Mouse (Mus musculus): ENCODE measurements around the gene Suox.
"Not testable (repeated sequence)": the region's sequence is repeated elsewhere in the genome, so short reads cannot be mapped to it uniquely, and the experiment has no call there.

The Suox gene

DNA sequence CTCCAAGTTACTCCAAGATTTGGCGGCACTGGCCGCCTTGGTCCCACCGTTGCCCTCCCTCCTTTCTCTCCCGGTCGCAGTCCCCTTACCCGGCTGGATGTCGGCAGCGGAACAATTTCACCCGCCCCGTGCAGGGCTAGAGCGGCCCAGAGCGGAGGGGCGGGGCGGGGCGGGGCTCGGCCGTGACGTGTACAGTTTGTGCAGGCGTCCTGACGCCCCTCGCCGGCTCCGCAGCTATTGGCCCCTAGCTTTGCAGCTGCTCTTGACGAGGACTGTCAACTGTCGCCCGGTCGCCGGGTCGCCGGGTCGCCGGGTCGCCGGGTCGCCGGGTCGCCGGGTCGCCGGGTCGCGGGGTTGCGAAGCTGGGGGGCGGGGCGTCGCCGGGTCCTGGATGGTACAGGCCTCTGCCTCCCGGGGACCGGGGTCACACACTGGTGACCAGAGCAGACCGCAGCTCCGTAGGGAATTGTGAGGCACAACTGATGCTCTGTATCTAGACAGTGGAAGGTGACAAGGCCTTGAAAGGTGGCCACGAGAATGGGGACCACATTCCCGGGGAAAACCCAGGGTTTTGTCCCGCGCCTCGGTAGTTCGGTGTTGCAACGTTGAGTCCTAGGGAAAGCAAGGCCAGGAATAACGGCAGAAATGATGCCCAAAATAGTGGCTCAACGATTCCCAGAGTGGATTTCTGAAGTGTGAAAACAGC, at the start of gene Suox:
Suox (minus strand) TSS at position 311 of the 706 bp plus-strand sequence.
- peak; percentile 86 for DNase-seq

DNA sequence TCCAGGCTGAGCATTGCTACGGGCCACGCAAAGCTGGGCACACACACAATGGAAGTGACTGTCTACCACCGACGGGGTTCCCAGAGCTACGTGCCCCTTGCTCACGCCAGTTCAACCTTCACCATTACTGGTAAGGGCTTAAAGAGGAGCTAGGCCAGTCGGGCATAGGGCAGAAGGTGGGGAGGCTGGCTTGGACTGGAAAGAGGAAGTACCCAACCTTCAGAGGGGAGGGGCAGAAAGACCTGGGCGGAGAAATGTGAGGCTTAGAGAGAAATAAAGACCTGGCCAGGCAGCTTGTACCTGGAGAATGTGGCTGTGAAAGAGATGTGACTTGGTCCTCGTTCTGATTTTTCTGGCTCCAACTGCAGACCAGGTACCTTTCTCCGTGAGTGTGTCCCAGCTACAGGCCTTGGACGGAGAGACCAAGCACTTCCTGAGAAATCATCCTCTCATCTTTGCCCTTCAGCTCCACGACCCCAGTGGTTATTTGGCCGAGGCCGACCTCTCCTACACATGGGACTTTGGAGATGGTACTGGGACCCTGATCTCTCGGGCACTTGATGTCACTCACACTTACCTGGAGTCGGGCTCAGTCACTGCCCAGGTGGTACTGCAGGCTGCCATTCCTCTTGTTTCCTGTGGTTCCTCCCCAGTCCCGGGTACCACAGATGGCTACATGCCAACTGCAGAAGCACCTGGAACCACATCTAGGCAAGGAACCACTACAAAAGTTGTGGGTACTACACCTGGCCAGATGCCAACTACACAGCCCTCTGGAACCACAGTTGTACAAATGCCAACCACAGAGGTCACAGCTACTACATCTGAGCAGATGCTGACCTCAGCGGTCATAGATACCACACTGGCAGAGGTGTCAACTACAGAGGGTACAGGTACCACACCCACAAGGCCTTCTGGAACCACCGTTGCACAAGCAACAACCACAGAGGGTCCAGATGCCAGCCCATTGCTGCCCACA, 42.0 kb upstream of the Suox start:
- peak; percentile 27 for DNase-seq

DNA sequence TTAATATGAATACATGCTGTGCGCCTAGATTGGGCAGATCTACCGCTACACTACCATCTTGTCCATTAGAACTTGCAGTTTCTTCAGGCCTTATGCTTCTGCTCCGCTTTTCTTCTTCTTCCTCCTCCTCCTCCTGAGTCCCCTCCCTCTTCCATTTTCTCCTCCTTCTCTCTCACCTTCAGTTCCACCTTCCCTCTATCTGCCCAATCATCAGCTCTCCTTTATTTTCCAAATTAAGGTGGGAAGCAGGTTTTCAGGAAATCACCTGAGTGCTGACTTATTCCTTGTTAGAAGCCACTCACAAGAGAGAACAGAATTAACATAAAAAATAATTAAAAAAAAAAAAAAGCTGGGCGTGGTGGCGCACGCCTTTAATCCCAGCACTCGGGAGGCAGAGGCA, 37.4 kb upstream of the Suox start:
- DNase-seq, result not testable (repeated sequence)

DNA sequence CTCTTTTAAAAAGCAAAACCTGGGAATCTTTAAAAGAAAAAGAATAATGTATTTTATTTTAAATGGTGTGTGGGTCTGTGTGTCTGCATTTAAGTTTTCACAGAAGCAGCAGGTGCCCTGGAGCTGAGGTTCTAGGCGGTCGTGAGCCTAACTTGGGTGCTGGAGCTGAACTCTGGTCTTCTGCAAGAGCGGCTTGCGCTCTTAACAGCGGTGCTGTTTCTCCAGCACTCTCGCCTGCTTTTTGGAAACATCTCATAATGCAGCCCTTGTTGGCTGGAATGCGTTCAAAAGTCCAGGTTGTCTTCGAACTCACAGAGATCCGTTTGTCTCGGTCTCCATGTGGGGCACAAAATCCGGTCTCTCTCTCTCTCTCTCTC, 31.4 kb upstream of the Suox start:
- peak; percentile 27 for DNase-seq

DNA sequence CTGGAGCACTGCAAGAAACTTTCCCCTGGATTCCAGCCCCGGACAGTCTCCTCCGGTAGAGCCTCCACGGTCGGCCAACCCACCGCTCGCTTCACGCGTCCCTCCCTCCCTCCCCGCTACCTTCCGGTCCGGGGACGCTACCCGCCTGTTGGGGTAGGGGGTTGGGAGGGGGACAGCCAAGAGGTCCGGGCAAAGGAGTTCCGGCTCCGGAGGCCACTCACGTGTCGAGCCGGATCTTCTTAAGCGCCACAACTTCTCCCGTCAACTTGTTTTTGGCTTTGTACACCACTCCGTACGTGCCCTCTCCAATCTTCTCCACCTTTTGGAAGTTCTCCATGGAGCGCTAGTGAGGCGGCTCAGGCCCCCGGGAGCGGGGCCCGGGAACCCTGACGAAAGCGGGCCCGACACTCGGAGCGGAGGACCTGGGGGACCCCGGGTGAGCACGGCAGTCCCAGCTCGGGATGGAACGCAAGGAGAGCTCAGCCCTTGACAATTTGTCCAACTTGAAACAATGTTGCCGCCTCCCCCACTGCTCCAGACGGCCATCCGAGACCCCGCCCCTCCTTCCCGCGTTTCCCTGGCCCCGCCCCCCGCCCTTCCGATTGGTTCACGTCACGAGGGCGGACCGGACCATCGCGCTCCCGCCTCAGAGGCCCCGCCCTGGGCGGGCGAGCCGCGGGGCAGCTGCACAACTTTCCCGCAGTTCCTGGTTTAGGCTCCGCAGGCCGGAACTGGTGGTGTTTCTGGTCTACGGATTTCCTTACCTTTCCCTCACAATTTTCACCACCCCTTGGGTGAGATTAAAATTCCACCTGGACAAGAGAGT, 30.8 kb upstream of the Suox start, which contains the start of gene Cdk2:
Cdk2 (minus strand) TSS at position 541 of the 826 bp plus-strand sequence.
- DNase-seq, result peak; percentile 95

DNA sequence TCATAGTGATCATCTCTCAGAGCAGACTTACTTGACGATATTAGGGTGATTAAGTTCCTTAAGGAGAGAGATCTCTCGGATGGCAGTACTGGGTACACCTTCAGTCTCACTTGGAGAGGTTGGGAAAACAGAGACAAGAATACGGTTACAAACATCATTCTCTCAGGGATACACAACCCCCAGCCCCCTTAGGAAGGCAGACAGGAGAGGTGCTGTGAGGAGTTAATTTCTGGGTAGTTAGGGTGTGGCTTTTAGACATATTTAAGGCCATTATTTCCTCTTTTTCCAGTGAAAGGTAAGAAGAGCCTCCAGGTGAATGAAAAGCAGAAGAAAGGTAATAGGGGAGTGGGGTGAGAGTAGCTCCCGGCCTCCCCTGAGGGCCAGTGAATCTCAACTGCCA, 30.0 kb upstream of the Suox start, which contains the start of gene Pmel:
Pmel (plus strand) TSS at position 301 of the 400 bp plus-strand sequence.
- no peak for DNase-seq

DNA sequence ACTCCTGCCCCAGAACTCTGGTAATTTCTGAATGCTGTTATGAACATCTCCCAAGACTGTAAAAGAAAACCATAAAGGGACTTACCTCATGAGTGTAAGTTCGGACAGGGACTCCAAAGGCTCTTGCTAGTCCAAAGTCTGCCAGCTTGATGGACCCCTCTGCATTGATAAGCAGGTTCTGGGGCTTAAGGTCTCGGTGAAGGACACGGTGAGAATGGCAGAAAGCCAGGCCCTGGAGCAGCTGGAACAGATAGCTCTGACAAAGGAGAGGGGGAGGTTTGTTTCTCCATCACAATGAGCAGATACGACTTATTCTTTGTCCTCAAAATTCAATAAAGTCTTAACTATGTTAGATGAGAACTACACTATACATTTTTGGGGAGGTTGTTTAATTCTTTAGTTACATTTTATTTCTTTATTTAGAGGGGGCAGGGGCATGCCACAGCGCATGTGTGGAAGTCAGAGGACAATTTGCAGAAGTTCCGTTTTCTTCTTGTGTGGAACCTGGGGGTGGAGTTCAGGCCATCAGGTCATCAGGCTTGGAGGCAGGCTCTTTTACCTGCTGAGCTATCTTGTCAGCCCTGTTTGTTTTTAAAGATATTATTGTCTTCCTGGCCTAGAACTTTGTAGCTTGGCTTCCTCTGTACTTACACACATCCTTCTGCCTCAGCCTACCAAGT, 28.6 kb upstream of the Suox start:
- no peak for DNase-seq

DNA sequence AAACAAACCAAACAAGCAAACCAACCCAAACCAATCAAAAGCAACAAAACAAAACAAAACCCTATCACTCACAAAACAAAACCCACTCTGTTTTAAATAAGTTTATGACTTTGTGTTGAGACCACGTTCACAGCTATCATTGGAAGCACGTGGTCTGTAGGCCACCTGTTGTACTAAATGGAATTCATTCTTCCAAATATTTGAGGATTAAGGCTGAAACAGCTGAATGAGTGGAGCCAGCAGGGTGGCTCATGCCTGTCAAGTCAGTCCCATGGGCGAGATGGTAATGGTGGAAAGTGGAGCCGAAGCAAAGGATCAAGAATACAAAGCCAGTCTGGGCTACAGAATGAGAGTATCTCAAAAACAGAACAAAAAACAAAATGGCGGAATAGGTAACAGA, 26.8 kb upstream of the Suox start:
- no peak for DNase-seq

DNA sequence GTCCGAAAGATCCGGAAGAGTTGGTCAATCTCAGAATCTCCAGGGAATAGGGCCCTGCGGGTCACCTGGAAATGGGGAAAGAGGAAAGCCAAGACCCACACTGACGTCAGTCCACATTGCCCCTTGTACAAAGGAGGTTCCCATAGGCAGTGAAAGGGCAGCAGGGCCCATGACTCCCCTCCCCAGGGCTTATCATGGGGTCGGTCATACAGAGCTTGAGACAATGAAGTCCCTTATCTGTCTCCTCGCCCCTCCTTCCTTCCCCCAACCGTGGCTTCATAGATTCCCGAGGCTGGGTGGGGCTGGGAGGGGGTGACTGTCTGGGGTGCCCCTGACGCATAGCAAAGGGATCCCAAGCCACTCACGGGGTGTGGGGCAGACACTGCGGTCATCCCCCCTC, 25.7 kb upstream of the Suox start:
- DNase-seq, result no peak

DNA sequence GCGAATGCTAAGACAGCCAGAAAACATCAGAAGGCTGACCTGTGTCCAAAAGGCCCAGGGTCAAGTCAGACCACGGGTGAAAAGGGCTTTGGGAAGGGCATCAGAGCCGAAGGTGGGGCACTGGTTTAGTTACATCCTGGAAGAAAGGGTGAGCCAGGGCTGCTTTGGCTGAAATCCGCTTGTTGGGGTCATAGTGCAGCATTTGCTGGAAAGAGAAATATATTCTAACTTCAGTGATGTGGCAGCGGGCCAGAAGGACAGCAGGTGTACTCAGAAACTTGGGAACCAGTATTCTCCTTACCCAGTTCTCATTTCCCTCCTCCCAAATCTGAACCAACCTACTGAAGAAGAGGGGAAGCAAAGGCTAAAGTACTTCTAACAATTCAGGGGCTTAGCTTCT, 25.1 kb upstream of the Suox start:
- DNase-seq, result no peak

DNA sequence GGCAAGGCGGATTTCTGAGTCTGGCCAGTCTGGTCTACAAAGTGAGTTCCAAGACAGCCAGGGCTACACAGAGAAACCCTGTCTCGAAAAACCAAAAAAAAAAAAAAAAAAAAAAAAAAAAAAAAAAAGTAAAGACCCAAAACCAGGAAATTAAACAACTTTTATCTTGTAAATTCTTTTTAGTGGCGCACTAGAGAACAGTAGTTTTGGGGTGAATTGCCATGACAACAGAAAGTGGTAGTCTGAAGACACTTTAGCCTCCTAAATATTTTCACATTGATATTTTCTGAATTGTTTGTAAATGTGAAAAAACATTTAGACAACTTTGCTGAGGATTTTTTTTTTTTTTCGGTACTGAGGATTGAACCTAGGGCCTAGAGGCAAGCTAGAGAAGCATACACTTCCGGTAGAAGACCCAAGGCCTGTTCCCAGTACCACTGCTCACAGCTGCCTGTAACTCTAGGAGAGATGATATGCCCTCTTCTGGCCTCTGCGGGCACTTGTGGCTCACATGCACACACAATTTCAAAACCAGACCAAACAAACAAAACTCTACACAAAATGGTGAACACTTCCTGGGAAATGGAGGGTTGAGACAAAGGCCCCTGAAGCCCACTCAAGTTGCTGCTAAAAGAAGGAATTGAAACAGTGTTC, 23.3 kb upstream of the Suox start:
- no peak for DNase-seq

DNA sequence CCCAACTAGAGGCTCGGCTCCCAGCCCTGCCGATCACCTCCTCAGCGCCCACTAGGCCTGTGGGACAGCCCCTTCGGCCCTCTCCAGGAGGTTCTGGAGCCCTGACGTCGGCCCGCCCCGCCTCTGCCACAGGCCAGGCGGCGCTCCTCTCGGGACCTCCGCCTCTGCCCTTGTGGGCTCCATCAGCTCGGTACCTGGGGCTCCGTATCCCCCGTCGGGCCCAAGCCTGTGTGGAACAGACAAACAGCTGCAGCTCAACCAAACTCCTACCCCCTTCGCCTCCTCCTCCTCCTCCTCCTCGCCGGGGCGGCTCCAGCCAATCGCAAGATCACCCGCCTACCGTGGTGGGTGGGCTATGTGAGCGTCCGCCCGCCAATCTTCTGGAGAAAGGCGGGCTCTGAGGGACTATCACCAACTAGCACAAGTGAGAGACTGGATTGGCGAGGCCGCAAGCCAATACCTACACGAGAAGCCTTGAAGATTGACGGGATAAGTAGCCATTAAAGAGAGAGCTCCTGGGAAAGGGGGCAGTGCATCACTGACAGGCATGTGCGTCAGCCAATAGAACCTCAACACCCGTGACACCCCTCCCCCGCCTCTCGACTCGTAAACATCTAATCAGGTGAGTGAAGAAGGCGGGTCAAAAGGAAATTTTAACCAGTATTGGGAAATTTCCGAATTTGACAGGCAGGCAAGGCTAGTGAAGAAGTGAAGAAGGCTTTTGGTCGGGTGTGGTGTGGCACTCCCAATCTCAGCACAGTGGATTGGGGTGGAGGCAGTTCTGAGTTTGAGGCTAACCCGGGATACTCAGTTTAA, 22.3 kb upstream of the Suox start, which contains the start of gene Rab5b:
Rab5b (minus strand) TSS at position 273 of the 816 bp plus-strand sequence.
- DNase-seq, result peak; percentile 99

DNA sequence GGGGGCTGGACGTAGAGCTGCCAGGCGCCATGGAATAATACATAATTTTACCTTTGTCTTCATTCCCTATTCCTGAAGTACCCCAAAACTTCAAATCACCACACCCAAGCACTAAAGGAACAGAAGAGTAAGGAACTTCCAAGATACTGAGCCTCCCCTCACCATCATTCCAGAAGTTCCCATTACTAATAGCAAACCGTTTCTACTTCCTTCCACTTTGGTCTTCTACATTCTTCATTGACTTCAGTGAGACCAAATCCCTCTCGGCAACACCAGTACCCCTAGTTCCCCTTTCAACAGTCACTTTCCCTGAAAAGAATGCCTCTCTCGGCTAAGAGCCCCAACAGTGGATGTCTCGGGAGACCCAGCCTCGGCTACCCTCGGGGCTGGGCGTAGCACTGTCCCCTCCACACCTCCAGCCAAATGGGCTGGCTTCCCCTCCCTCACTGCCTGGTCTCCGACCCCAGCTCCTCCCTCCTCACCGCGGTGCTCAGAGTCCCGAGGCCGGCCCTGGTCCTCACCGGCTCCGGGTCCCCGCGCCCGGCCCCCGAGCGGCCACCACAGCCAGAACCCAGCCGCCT, 21.6 kb upstream of the Suox start:
- no peak for DNase-seq

DNA sequence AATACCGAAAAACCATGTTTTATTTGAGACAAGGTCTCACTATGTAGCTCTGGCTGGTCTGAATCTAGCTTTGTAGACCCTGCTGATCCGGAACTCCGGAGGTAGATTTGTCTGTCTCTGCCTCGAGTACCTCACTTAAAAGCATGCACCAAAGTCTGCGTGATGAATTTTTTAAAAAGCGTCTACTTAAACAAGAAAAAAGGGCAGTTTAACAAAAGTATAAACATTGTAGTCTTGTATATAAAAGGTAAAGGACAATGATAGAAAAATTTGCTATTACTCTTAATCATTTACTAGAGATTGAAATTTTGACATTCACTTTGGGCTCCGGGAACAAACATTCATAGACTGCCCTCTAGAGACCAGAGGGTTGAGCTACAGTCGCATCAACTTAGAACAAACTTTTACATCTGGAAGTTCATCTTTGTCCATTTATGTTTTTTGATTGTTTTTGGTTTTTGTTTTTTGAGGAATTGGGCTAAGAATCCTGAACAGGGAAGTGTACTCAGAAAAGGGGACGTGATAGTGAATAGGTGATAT, 666 bp upstream of the Suox start:
- DNase-seq, result peak; percentile 62

DNA sequence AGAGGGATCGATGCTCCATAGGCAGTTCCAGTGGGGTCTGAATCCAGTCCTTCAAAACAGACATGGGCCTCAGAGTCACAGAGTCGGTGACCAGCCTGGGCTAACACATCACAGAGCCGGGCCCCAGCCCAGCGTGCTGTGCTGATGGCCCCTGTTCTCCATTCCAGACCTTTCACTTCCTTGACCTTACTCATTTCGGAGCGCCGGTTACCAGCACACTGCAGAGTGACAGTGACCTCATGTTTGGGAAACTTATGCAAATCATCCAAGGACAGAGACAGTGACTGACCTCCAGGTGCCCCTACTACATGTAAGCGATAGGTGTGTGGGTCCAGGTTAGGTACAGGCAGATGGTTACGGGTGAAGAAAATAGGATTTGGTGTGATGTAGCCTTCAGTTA, 2.7 kb downstream of the Suox start:
- no peak for DNase-seq

DNA sequence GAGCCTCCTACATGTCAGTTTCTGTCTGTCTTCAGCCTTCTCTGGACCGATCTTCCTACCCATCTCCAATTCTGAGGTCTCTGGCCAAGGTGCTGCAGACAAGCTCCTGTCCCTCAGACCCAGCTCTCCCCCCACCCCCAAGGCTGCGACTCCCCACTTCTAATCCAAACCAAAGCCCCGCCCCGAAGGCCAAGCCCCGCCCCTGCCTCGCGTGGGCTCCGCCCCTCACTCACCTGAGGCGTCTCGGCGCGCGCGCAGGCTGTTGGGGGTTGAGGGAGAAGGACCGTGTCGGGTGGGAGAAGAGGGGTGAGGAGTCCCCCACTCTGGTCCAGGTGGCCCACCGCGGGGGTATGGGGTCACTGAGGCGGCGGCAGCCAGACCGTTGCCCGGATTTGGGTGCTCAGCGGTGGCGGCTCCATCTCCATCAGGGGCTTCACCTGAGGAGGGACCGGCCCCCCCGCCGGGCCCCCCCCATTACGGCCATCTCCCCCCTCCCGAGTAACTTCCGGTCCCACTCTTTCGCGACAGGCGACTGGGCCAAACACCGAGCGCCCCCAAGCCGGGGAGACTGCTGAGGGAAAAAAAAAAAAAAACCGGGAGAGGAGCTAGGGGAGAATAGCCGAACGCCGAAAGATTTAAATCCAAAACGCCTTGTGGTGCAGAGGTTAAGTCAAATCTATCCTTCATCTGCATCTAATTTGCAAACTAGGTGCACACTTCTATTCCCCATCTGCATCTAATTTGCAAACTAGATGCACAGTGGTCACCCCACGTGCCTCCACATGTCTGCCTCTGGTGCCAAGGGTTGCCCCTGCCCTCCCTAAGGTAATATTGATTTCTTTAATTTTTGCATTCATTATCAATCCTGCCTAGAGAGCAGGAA, 4.8 kb downstream of the Suox start:
- peak; percentile 75 for DNase-seq

DNA sequence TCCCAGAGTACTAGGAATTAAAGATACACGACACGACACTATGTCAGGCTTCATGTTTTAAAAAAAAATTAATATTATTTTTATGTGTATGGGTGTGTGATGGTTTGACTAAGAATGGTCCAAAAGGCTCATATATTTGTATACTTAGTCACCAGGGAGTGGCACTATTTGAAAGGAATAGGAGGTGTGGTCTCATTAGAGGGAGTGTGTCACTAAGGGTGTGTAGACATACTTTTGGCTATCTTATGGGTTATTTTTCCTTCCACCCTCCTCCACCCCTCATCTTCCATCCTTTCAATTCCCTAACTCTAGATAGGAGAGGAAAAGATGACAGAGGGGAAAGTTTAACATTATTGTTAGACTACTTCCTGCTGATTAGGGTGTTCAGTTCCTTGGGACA, 8.1 kb downstream of the Suox start:
- DNase-seq, result no peak

DNA sequence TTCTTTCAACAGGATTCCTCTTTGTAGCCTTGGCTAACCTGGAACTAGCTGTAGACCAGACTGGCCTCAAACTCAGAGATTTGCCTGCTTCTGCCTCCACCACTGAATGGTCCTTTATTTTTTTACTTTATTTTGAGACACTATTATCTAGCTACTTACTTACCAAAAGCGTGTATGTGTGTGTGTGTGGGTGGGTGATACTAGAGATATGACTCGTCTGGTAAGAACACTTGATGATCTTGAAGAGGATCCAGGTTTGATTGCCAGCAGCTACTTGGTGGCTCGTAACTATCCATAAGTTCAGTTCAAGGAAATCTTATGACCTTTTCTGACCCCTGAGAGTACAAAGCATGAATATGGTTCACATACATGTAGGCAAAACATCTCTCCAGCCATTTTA, 8.6 kb downstream of the Suox start:
- DNase-seq, result no peak

DNA sequence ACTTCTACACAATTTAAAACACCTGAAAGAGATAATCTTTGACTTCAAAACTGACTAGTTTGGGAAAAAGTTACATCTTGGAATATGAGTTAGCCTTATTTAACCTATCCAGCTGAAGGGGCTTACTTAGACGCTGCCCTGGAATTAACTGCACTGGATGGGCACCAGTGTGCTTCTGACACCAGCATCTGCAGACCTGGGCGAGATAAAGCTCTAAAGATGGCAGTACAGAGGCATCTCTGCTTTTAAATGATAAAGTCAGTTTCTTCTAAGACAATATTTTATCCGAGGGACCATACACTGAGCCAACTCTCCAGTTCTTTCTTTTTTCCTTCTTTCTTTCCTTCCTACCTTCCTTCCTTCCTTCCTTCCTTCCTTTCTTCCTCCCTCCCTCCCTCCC, 9.1 kb downstream of the Suox start:
- no peak for DNase-seq

All from lung, postnatal 10 days (tissue).